Mouse (Mus musculus) ES-Bruce4 (cell line): ENCODE data around the gene Vmn2r111. TPM values are rescaled to one million over a fixed set of nuclear protein-coding genes. Genes with fewer than 3 reads are reported as not detected.
"Not testable (repeated sequence)": the region's sequence is repeated elsewhere in the genome, so short reads cannot be mapped to it uniquely, and the experiment has no call there.

Experiments
- H3K27ac ChIP-seq: 2 replicates; pipeline ENCODE4 v1.5.1; 2012; ENCODE audit warnings: low read length, inconsistent platforms; ENCODE audit not compliant: insufficient read depth
- H3K27me3 ChIP-seq: 2 replicates; pipeline ENCODE4 v1.6.1; 2012; ENCODE audit warnings: mild to moderate bottlenecking, low read length, inconsistent platforms; ENCODE audit not compliant: control insufficient read depth, poor library complexity, insufficient read depth, severe bottlenecking
- H3K36me3 ChIP-seq: 2 replicates; pipeline ENCODE4 v1.6.1; 2012; ENCODE audit warnings: inconsistent platforms, mild to moderate bottlenecking, low read length, moderate library complexity; ENCODE audit not compliant: control insufficient read depth, poor library complexity, insufficient read depth, severe bottlenecking
- H3K4me1 ChIP-seq: one replicate; pipeline ENCODE4 v1.8.1; 2011; ENCODE audit warnings: low read length; ENCODE audit not compliant: control insufficient read depth, insufficient read depth
- H3K4me3 ChIP-seq: 2 replicates; pipeline ENCODE4 v1.5.1; 2011; ENCODE audit warnings: low read depth, mild to moderate bottlenecking, low read length
- H3K9ac ChIP-seq: 2 replicates; pipeline ENCODE4 v1.6.1; 2012; ENCODE audit warnings: low read depth, mild to moderate bottlenecking, inconsistent platforms; ENCODE audit not compliant: poor library complexity, severe bottlenecking
- H3K9me3 ChIP-seq: replicated peaks from 2 replicates; pipeline ENCODE4 v1.6.1; 2012; ENCODE audit warnings: mild to moderate bottlenecking, low read length, inconsistent platforms; ENCODE audit not compliant: control insufficient read depth, poor library complexity, insufficient read depth, severe bottlenecking
- CTCF ChIP-seq: IDR thresholded peaks from one replicate; pipeline ENCODE4 v1.8.1; 2011; ENCODE audit warnings: low read depth, low read length
- EP300 ChIP-seq: IDR thresholded peaks from 2 replicates; pipeline ENCODE4 v1.6.1; 2011; ENCODE audit warnings: low read depth, low read length; ENCODE audit not compliant: insufficient read depth
- POLR2A ChIP-seq: IDR thresholded peaks from one replicate; pipeline ENCODE4 v1.8.1; 2011; ENCODE audit warnings: low read length; ENCODE audit not compliant: insufficient read depth
- polyA plus RNA-seq: library from polyadenylated mRNA; stranded (reverse); fragments of >200 nt; gene quantifications from 2 replicates; pipeline ENCODE4 v1.2.4, GENCODE M21; 2011; ENCODE audit warnings: low read depth; ENCODE audit not compliant: missing spikeins, insufficient read depth, insufficient read length

Vmn2r111 gene
- polyA plus RNA-seq, result not detected in 2 replicates

DNA sequence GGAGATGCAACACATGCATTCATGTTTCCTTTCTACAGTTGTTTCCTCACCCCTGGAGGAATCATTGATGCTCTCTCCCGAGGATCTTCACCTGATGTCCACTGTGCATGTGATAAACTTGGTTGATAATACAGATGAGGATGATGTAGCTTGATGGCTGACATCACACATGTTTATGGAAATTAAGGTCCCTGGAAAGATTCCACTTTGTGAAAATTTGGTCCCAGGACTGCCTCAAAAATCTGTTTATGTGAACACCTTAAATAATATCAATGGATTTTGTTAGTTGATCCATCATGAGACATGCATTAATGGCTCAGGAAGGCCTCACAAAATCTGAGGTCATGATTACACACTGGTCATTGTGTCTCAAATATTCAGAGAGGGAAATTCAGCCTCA is at the start of gene Vmn2r111:
TSS of gene Vmn2r111 (minus strand) at position 101 of the 400 bp plus-strand sequence.
- not testable (repeated sequence) for H3K27me3 ChIP-seq, H3K9me3 ChIP-seq, H3K9ac ChIP-seq, H3K4me3 ChIP-seq, H3K27ac ChIP-seq, H3K36me3 ChIP-seq, H3K4me1 ChIP-seq

DNA sequence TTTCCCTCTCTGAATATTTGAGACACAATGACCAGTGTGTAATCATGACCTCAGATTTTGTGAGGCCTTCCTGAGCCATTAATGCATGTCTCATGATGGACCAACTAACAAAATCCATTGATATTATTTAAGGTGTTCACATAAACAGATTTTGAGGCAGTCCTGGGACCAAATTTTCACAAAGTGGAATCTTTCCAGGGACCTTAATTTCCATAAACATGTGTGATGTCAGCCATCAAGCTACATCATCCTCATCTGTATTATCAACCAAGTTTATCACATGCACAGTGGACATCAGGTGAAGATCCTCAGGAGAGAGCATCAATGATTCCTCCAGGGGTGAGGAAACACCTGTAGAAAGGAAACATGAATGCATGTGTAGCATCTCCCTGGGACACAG is 27.4 kb upstream of the Vmn2r111 start, which contains the start of gene Vmn2r112:
TSS of gene Vmn2r112 (plus strand) at position 301 of the 400 bp plus-strand sequence.
- not testable (repeated sequence) for H3K9me3 ChIP-seq, H3K4me1 ChIP-seq

DNA sequence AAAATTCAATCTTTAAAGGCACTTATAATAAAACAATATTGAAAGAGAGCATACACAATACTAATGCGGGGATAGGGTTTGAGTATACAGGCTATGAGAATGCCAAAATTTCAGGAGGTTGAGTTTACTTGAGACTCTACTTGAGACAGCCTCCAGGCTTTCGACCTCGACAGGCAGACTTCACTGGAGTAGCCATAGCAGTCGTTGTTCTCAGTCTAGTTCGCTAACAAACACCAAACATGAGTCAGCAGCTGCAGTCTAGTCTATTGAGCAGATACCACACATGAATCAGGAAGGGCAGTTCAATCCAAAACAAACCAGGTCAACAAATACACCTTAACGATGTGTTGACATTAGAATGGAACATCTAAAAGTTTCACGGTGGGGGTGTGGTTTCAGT is 52.8 kb downstream of the Vmn2r111 start:
- TF ChIP-seq EP300, result peak; percentile 55; the same call in 1 of the 2 replicates
- not testable (repeated sequence) for H3K4me1 ChIP-seq, H3K9me3 ChIP-seq, H3K4me3 ChIP-seq, H3K27me3 ChIP-seq, H3K9ac ChIP-seq, H3K36me3 ChIP-seq
- peak overlapping the region; percentile 82 for H3K27ac ChIP-seq

More for the DNA sequence above, 27.4 kb upstream of the Vmn2r111 start, which contains the start of gene Vmn2r112:
- H3K36me3 ChIP-seq, H3K4me3 ChIP-seq, H3K9ac ChIP-seq, H3K27me3 ChIP-seq, H3K27ac ChIP-seq: not testable (repeated sequence)

DNA sequence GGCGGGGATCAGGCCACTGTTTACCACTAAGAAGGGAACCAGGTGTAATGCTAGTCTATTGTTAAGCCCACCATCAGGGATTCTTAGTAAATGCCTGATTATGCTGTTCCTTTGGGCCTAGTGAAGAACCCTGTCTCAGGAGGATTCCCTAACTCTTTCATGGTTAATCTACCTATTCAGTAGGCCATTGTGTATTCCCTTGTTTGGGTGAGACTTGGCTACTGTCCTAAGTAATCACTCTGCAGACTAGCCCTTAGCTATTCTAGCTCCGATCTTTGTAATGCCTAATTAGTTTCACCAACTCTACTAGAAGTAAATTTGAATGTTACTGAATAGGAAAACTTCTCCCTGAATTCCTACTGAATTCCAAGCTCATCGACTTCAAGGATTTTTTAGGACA is 53.2 kb downstream of the Vmn2r111 start:
- H3K4me3 ChIP-seq, H3K9me3 ChIP-seq, H3K9ac ChIP-seq, H3K4me1 ChIP-seq, H3K36me3 ChIP-seq, H3K27me3 ChIP-seq: not testable (repeated sequence)
- peak overlapping the region; percentile 97 for H3K27ac ChIP-seq

GRCm38 (mm10) chr17:22497120-22497519 is 76.2 kb downstream of the Vmn2r111 start:
- Histone ChIP-seq H3K4me3 (no peak overlapping the region), H3K27ac (no peak overlapping the region), H3K36me3 (no peaks in the 10 kb centered on the region), H3K27me3 (no peaks in the 10 kb centered on the region), H3K4me1 (no peaks in the 10 kb centered on the region), H3K9ac (no peak overlapping the region), H3K9me3 (peaks cover 6% of the 10 kb centered on the region; the same call in 1 of the 2 replicates)
- TF ChIP-seq POLR2A (no peak), EP300 (no peak), CTCF (no peak)

Other genes with a start within 250 kb of the Vmn2r111 start
- 11.0 and 14.3 TPM in 2 replicates for gene Zfp944, start 212.1 kb downstream of the Vmn2r111 start, polyA plus RNA-seq
- 6.5 and 8.0 TPM in 2 replicates for gene Zfp758, start 212.0 kb downstream of the Vmn2r111 start, polyA plus RNA-seq
- 16.0 and 20.3 TPM in 2 replicates for gene Zfp946, start 149.3 kb downstream of the Vmn2r111 start, polyA plus RNA-seq
- not detected in 2 replicates for gene Vmn2r112, start 27.5 kb upstream of the Vmn2r111 start, polyA plus RNA-seq